Mouse (Mus musculus) bone marrow macrophage, adult 2 months (primary cell): ENCODE measurements around the gene Tspan32.

ENCODE experiments used
- CTCF ChIP-seq: IDR thresholded peaks from 2 replicates; pipeline ENCODE4 v1.5.1; 2012; ENCODE audit warnings: low read depth, mild to moderate bottlenecking, low read length, moderate library complexity
- POLR2A ChIP-seq: IDR thresholded peaks from 2 replicates; pipeline ENCODE4 v1.6.1; 2012; ENCODE audit warnings: mild to moderate bottlenecking, low read depth, low read length, borderline replicate concordance

DNA sequence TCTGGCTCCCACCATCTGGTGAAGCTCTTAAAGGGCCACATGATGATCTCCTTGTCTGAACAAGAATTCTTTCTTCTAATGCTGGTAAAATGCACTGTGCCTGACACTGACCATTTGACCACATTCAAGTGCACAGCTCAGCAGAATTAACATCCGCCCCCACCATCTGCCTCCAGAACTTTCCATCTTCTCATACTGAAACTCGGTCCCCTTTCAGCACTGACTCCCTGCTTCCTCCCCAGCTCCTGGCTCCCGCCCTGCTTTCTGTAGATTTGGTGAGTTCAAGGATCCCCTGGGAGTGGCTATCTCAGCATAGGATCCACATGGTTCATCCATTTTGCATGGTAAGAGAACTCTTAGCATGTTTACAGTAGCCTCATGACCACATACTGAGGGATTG, 15.9 kb downstream of the Tspan32 start:
- TF ChIP-seq CTCF = no peak
- no peak for TF ChIP-seq POLR2A
